Mouse (Mus musculus) bone marrow macrophage, adult 2 months (primary cell): ENCODE data around the gene Olfr643.

Experiments
- CTCF ChIP-seq: IDR thresholded peaks from 2 replicates; pipeline ENCODE4 v1.5.1; 2012; ENCODE audit warnings: low read depth, mild to moderate bottlenecking, low read length, moderate library complexity
- POLR2A ChIP-seq: IDR thresholded peaks from 2 replicates; pipeline ENCODE4 v1.6.1; 2012; ENCODE audit warnings: mild to moderate bottlenecking, low read depth, low read length, borderline replicate concordance

DNA sequence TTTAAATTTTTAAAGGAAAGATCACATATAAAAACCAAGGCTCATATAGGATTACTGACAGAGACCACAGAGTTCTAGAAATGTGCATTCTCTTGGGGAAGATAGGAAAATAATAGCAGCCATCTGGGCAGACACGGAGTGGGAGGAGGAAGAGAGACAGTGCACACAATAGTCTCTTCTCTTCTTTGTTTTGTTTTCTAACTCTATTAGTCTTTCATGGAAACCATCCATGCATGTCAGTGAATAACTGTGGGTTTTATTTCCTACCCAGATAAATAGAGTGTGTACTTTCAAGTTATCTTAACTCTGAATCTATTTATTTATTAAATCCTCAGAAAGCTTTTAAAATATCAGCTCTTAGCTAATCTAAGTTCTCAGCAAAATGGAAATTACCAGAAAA lies 37.9 kb upstream of the Olfr643 start:
- no peak for TF ChIP-seq POLR2A
- no peak for TF ChIP-seq CTCF
